Mouse (Mus musculus): ENCODE results near the gene Ucn. TPM values are rescaled to one million over a fixed set of nuclear protein-coding genes. Genes with fewer than 3 reads are reported as not detected.

Ucn gene
- not detected in 2 replicates for polyA plus RNA-seq (2012)

GRCm38 (mm10) chr5:31138241-31138967 is at the start of gene Ucn:
TSS of gene Ucn (minus strand) at chr5:31138829.

DNA sequence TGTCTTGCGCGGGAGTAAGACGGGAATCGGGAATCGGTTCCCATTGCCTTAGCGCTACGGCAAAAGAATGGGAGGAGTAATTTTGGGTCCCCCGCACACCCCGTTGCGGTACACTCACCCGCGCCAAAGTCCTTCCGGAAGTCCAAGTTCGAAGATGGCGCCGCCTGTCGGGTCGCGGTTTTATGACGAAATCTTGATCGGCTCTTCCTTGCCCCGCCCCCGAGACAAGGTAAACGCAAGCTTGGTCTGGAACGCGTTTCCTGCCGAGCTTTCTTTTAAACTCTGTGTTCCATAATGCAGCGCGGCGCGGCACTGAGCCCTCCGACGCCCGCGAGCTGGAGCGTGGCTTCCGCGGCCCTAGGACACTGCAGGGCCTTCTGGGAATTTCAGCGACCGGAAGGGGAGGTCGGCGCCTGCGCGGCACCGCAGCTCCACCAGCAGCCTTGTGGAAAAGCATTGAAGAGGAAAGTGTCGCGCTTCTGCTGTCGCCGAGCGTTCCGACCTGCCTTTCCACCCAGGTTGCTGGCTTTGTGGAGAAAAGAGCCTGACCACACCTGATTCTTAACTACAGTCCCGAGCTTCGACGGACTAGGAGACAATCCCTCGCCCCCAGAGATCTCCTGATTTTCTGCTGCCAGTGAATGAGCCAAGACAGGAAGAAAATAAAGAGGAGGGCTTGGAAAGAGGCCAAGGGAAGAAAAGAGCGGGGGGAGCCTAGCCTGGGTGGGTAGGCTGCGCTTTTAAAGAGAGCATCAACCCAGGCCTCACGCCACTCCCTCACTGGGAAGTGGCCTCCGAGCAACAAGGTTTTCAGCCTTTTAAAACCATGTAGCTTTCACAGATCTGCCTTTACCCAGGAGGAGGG is 41.4 kb upstream of the Ucn start, which contains the start of the genes Gm29609 and Gtf3c2:
TSS of gene Gm29609 (minus strand) at position 146 of the 865 bp plus-strand sequence.
TSS of gene Gtf3c2 (minus strand) at position 379 of the 865 bp plus-strand sequence.

DNA sequence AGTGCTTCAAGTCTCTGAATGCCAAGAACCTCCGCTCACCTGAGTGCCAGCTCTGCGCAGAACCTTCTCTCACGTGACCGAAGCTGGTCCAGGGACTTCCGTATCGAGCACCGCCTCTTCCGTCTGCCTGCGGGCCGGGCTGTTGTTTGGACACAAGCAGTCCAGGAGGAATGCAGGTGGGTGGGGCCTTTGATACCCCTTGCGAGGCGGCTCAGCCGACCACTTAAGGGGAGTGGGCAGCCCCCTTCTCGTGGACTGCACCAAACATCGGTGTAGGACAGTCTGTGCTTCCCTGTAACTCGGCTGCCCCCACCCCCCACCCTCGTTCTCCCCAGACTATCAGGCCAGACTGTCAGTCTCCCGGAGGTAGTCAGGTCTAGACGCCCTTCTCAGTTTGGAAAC is 15.5 kb upstream of the Ucn start, which contains the start of gene Mpv17:
TSS of gene Mpv17 (minus strand) at position 100 of the 402 bp plus-strand sequence.

DNA sequence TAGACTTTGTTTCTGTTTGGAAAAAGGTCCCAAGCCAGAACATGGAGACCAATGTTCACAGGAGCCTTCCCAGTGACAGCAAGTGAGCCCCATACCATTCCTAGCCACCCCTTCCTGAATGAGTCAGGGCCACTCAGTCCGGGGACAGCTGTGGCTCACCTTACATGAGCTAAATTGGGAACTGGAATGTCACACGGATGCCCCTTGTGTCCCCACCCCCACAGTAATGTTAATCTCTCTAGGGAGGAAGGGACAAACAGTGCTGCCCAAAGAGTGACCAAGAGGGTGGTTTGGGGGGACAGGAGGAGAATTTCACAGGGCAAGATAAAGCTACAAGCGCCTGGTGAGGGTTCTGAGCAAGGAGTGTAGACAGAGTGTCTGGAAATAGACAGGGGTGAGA is 22.3 kb downstream of the Ucn start, which contains the start of gene Trim54:
TSS of gene Trim54 (plus strand) at position 359 of the 400 bp plus-strand sequence.

DNA sequence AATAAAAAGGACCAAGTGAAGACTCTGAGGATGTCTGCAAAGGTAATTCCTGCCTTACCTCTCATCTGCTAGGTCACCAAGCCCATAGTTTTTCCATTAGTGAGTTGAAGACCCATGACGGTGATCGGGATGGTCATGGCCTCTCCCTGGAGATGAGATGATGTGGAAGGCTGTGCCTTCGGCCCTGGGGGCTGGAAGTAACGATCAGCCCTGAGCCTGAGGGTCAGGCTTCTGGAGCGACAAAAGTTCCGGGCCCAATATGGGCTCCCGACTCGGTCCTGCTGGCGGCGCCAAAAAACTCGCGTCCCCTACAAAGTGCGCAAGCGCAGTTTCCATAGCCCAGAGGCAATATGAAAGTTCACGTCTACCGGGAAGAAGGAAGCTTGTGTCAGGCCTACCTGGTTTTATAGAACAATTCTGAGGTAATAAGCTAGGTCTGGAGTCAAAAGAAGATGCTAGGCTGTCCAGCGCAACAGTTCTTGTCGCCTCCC is 30.6 kb downstream of the Ucn start, which contains the start of gene Slc30a3:
TSS of gene Slc30a3 (minus strand) at position 238 of the 491 bp plus-strand sequence.

DNA sequence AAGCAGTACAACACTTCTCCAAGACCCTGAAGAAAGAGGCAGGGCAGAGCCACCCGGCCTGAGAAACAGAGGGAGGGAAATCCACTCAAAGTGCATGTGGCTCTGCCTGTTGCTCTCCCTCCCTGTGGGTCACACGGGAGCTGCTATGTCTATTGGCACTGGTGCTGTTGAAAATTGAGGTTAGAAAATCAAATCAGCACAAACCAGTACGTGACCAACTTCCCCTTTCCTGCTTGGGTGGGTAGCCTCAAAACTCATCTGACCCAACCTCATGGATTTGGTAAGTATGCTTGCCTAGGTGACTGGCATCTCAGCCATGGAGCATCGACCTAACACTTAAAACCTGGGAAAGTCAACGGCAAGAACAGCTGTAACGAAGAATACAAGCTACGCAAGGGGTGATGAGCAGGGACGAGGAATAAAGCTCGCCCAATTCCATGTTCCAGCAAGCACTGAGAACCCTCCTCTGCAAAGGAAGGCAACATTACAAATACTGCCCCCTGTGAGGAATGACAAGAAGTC is 32.8 kb downstream of the Ucn start, which contains the start of gene Dnajc5g:
TSS of gene Dnajc5g (plus strand) at position 472 of the 522 bp plus-strand sequence.

Other genes starting within 250 kb of the Ucn start
- gene Ost4, start 231.0 kb downstream of the Ucn start, polyA plus RNA-seq (2012) = 87.6 and 90.0 TPM in 2 replicates
- gene Emilin1, start 225.4 kb downstream of the Ucn start, polyA plus RNA-seq (2012) = 129 and 171 TPM in 2 replicates
- gene Khk, start 217.4 kb downstream of the Ucn start, polyA plus RNA-seq (2012) = 49.3 and 67.4 TPM in 2 replicates
- gene Cgref1, start 193.2 kb downstream of the Ucn start, polyA plus RNA-seq (2012) = not detected in 2 replicates
- 78.9 and 93.2 TPM in 2 replicates for gene Preb, start 178.5 kb downstream of the Ucn start, polyA plus RNA-seq (2012)
- not detected in 2 replicates for gene Tcf23, start 170.2 kb downstream of the Ucn start, polyA plus RNA-seq (2012)
- gene Atraid, start 90.5 kb downstream of the Ucn start, polyA plus RNA-seq (2012) = 28.8 and 32.8 TPM in 2 replicates
- gene Slc5a6, start 89.9 kb downstream of the Ucn start, polyA plus RNA-seq (2012) = 17.3 and 18.2 TPM in 2 replicates
- 404 and 431 TPM in 2 replicates for gene Cad, start 84.0 kb downstream of the Ucn start, polyA plus RNA-seq (2012)
- not detected in 2 replicates for gene Dnajc5g, start 32.5 kb downstream of the Ucn start, polyA plus RNA-seq (2012)
- 0.10 TPM in 1 of 2 replicates, not detected in the other for gene Slc30a3, start 30.6 kb downstream of the Ucn start, polyA plus RNA-seq (2012)
- gene Trim54, start 22.1 kb downstream of the Ucn start, polyA plus RNA-seq (2012) = not detected in 2 replicates
- 23.0 and 24.7 TPM in 2 replicates for gene Mpv17, start 15.4 kb upstream of the Ucn start, polyA plus RNA-seq (2012)
- 2.1 and 10.0 TPM in 2 replicates for gene Gm29609, start 41.1 kb upstream of the Ucn start, polyA plus RNA-seq (2012)
- gene Gtf3c2, start 41.3 kb upstream of the Ucn start, polyA plus RNA-seq (2012) = 58.4 and 78.1 TPM in 2 replicates
- gene Snx17, start 54.4 kb upstream of the Ucn start, polyA plus RNA-seq (2012) = 46.3 and 48.0 TPM in 2 replicates
- 148 and 170 TPM in 2 replicates for gene Eif2b4, start 54.6 kb upstream of the Ucn start, polyA plus RNA-seq (2012)
- gene Zfp513, start 63.5 kb upstream of the Ucn start, polyA plus RNA-seq (2012) = 40.3 and 44.4 TPM in 2 replicates
- 279 and 290 TPM in 2 replicates for gene Ppm1g, start 81.9 kb upstream of the Ucn start, polyA plus RNA-seq (2012)
- gene Nrbp1, start 102.0 kb upstream of the Ucn start, polyA plus RNA-seq (2012) = 44.7 and 59.7 TPM in 2 replicates
- gene Gm9970, start 102.4 kb upstream of the Ucn start, polyA plus RNA-seq (2012) = 0.55 and 0.85 TPM in 2 replicates
- 3.9 and 6.5 TPM in 2 replicates for gene Krtcap3, start 112.9 kb upstream of the Ucn start, polyA plus RNA-seq (2012)
- 26.2 and 30.1 TPM in 2 replicates for gene Ift172, start 152.3 kb upstream of the Ucn start, polyA plus RNA-seq (2012)
- 0.26 and 0.30 TPM in 2 replicates for gene Fndc4, start 157.3 kb upstream of the Ucn start, polyA plus RNA-seq (2012)
- 0.02 TPM in 1 of 2 replicates, not detected in the other for gene Gckr, start 158.6 kb upstream of the Ucn start, polyA plus RNA-seq (2012)

Measured in megakaryocyte-erythroid progenitor cell, adult 5 weeks (primary cell).